Mouse (Mus musculus) naive thymus-derived CD4-positive, alpha-beta T cell, adult 2 months (primary cell): ENCODE data around the gene Sult2a6.

Experiments
- DNase-seq: peaks from one replicate; pipeline ENCODE4 v3.0.0-alpha.2; 2011; ENCODE audit warnings: low read depth

Gene Sult2a6

DNA sequence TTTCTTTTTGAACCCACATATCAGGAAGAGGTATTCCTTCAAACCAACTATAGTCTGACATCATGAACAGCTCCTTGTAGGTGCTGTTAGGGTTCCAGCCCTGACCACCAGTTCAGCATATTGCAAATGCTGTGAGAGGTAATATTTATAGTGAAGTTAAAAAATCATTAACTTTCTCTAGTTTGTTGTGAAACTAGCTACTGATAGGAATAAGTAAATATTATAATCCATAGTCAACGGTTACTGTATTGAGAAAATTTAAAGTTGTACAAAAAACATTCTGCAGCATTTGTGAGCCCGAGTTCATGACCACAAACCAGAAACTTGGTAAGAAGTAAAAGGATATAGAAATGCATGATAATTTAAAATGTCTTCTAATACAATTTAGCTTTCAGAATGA is at the start of gene Sult2a6:
TSS of gene Sult2a6 (minus strand) at position 101 of the 400 bp plus-strand sequence.
- no peak for DNase-seq

DNA sequence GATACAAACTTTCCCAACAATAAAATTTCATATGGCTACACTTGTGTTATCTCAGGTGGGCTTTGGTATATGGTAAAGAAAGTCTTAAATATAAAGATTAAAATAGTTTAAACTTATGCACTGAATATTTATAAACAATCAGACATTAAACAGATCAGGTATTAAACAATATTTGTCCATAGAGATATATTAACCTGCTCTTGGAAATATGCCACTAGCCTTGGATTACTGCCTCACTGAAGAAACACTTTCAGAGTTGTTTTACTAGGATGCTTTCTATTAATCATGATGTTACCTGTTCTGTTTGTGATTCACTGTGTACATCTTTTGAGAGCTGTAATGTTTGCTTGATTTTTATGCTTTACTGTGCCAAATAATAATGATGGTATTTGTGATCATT is 39.4 kb downstream of the Sult2a6 start:
- no peak for DNase-seq

DNA sequence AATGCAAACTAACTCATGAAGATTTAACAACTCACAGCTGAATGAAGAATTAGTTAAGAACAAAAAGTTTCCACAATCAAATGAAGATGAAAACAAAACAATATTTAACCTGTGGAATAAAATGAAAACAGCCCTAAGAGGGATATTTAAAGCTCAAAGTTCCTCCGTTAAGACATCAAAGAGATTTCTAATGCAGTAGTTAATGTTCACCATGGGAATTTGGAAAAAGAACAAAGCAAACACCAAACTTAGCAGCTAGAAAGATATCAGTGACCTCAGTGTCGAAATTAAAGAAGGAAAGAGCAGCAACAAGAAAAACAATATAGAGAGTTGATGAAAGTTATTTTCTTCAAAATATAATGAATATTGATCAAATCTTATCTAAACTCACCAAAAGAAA is 51.3 kb downstream of the Sult2a6 start:
- no peak for DNase-seq

DNA sequence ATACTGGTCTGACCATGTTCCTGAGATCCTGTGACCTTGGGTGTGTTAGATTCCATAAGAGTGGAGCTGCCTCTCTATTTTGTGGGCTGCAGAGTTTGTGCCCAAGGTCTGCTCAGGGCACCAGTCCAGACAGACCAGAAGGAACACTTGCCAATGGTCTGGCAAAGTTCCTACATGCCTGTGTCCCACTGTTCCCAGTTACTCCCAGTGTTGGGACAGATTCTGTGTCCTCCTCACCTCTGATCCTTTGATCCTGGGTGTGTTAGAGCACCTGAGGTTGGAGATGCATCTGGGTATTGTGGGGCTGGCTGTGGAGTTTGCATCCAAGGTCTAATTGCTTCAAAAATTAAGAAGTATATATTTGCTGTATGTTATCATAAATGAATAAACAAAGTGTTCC is 52.2 kb downstream of the Sult2a6 start:
- no peak for DNase-seq
